Mouse (Mus musculus) hindbrain, embryonic 15.5 days (tissue): ENCODE results near the gene Sptbn1. TPM values are rescaled to one million over a fixed set of nuclear protein-coding genes. Genes with fewer than 3 reads are reported as not detected.

Source experiments
- ATAC-seq: fragments of 200-750 bp; cut with Nextera tagmentation; 2 replicates; pipeline ENCODE4 v1.8.0; 2017; ENCODE audit warnings: low read depth, moderate number of reproducible peaks, moderate TSS enrichment; ENCODE audit not compliant: low FRiP score
- H3K27ac ChIP-seq: fragments of 300-500 bp; sonication (generic); replicated peaks from 2 replicates; pipeline ENCODE4 v1.5.1; 2015; ENCODE audit warnings: mild to moderate bottlenecking, inconsistent platforms
- H3K27me3 ChIP-seq: fragments of 300-500 bp; sonication (generic); 2 replicates; pipeline ENCODE4 v1.6.1; 2015; ENCODE audit warnings: control low read depth, inconsistent platforms
- H3K36me3 ChIP-seq: fragments of 300-500 bp; sonication (generic); 2 replicates; pipeline ENCODE4 v1.6.1; 2015; ENCODE audit warnings: control low read depth, inconsistent platforms
- H3K4me1 ChIP-seq: fragments of 300-500 bp; sonication (generic); replicated peaks from 2 replicates; pipeline ENCODE4 v1.6.1; 2015; ENCODE audit warnings: control low read depth, inconsistent platforms
- H3K4me2 ChIP-seq: fragments of 300-500 bp; sonication (generic); 2 replicates; pipeline ENCODE4 v1.6.1; 2015; ENCODE audit warnings: moderate library complexity, mild to moderate bottlenecking, inconsistent platforms
- H3K4me3 ChIP-seq: fragments of 300-500 bp; sonication (generic); 2 replicates; pipeline ENCODE4 v1.5.1; 2015; ENCODE audit warnings: mild to moderate bottlenecking, inconsistent platforms
- H3K9ac ChIP-seq: fragments of 300-500 bp; sonication (generic); 2 replicates; pipeline ENCODE4 v1.6.1; 2015; ENCODE audit warnings: inconsistent platforms
- H3K9me3 ChIP-seq: fragments of 300-500 bp; sonication (generic); 2 replicates; pipeline ENCODE4 v1.6.1; 2016; ENCODE audit warnings: control low read depth, inconsistent platforms
- WGBS: fragments of 180-500 bp; shearing (Covaris S2); methylation state at CpG from one replicate; pipeline ENCODE4 v1.1.7; 2015; 5-methylcytosine and 5-hydroxymethylcytosine counted together
- polyA plus RNA-seq: library from polyadenylated mRNA; unstranded; fragments of >200 nt; fragmentation: Nextera tagmentation; extraction: Ambion mirVana; gene quantifications from 2 replicates; pipeline ENCODE4 v1.2.1, GENCODE M21; 2015

The Sptbn1 gene
- polyA plus RNA-seq, 1 experiment from 2014 or later = 177 TPM

GRCm38 (mm10) chr11:30091892-30092291 lies 176.1 kb downstream of the Sptbn1 start:
- Histone ChIP-seq H3K4me2 (no peak overlapping the region), H3K27me3 (no peaks in the 10 kb centered on the region), H3K4me3 (no peak overlapping the region), H3K4me1 (no peaks in the 10 kb centered on the region), H3K9ac (no peak overlapping the region), H3K27ac (no peak overlapping the region), H3K36me3 (peaks cover 8% of the 10 kb centered on the region; the same call in 1 of the 2 replicates), H3K9me3 (no peaks in the 10 kb centered on the region)
- 55% methylated on average over 4 of the region's 4 CpGs for WGBS
- no peak for ATAC-seq

GRCm38 (mm10) chr11:30085114-30085513 lies 182.9 kb downstream of the Sptbn1 start:
- Histone ChIP-seq H3K4me1 (no peaks in the 10 kb centered on the region), H3K27me3 (no peaks in the 10 kb centered on the region), H3K27ac (no peak overlapping the region), H3K36me3 (no peaks in the 10 kb centered on the region), H3K4me2 (no peak overlapping the region), H3K9ac (no peak overlapping the region), H3K9me3 (no peaks in the 10 kb centered on the region), H3K4me3 (no peak overlapping the region)
- no peak for ATAC-seq

- Histone ChIP-seq H3K4me3 (no peak overlapping the region), H3K9ac (no peak overlapping the region), H3K4me2 (no peak overlapping the region), H3K27me3 (no peaks in the 10 kb centered on the region), H3K4me1 (no peaks in the 10 kb centered on the region), H3K36me3 (no peaks in the 10 kb centered on the region), H3K9me3 (no peaks in the 10 kb centered on the region), H3K27ac (no peak overlapping the region)
- 58% methylated on average over 8 of the region's 8 CpGs for WGBS
- no peak for ATAC-seq
Observed at GRCm38 (mm10) chr11:30057299-30057698, 210.7 kb downstream of the Sptbn1 start.

Other genes with a start within 250 kb of the Sptbn1 start
- gene Eml6, start 242.1 kb downstream of the Sptbn1 start, polyA plus RNA-seq = 5.6 and 6.0 TPM in 2 replicates
- 0.18 TPM in 1 of 2 replicates, not detected in the other for gene 4930505A04Rik, start 203.7 kb upstream of the Sptbn1 start, polyA plus RNA-seq